In genomic region chr15:84762712-84763422, GRCm38 (mm10) we compare ENCODE assay signal across 23 mouse cellular contexts. TPM values are rescaled to one million over a fixed set of nuclear protein-coding genes. Genes with fewer than 3 reads are reported as not detected.
DNase-seq lines count a peak whose midpoint lies in the region; ATAC-seq and TF ChIP-seq lines count a peak whose summit lies in the region.
"Had no signal": no experiment of that assay in that cellular context is flagged by ENCODE, and none has a peak within 500 bp of the region (broad histone marks: within the 10 kb centered on the region; RNA-seq: fewer than 3 reads in every experiment).

No protein-coding gene starts in this region.

- no peak overlapping the region for H3K27ac ChIP-seq in kidney, embryonic 14.5 days (ENCODE audit: low read depth, low read length)
- H3K27ac ChIP-seq in hindbrain, embryonic 13.5 days: peak overlapping the region; percentile 72
- peak overlapping the region; percentile 49; the same call in 1 of the 2 replicates for H3K27ac ChIP-seq in midbrain, embryonic 14.5 days (replicated peaks; ENCODE audit: low read depth, low read length)
- H3K27ac ChIP-seq in liver, postnatal 0 days (ENCODE audit: low read depth): no peak overlapping the region
- H3K27ac ChIP-seq: forebrain, embryonic 13.5 days; heart, embryonic 13.5 days; limb, embryonic 13.5 days; liver, embryonic 14.5 days had no signal

- H3K4me2 ChIP-seq in kidney, embryonic 14.5 days (replicated peaks; ENCODE audit: low read depth, low read length): no peak overlapping the region
- no peak overlapping the region for H3K4me2 ChIP-seq in hindbrain, embryonic 13.5 days
- no peak overlapping the region for H3K4me2 ChIP-seq in midbrain, embryonic 14.5 days (ENCODE audit: low read length)
- H3K4me2 ChIP-seq in liver, postnatal 0 days (ENCODE audit: low read depth, low read length): no peak overlapping the region
- H3K4me2 ChIP-seq: forebrain, embryonic 13.5 days; heart, embryonic 13.5 days; limb, embryonic 13.5 days had no signal

- no peaks in the 10 kb centered on the region for H3K9me3 ChIP-seq in kidney, embryonic 14.5 days (ENCODE audit: control insufficient read depth, low read length)
- no peaks in the 10 kb centered on the region for H3K9me3 ChIP-seq in hindbrain, embryonic 13.5 days
- H3K9me3 ChIP-seq in midbrain, embryonic 14.5 days (ENCODE audit: control insufficient read depth, low read length): no peaks in the 10 kb centered on the region
- no peaks in the 10 kb centered on the region for H3K9me3 ChIP-seq in liver, postnatal 0 days (ENCODE audit: low read length)
- H3K9me3 ChIP-seq: forebrain, embryonic 13.5 days; heart, embryonic 13.5 days; limb, embryonic 13.5 days had no signal

- DNase-seq in kidney, postnatal 10 days: no peak
- DNase-seq in brain, embryonic 14.5 days (ENCODE audit: low read depth): peak; percentile 64
- DNase-seq in midbrain, embryonic 14.5 days: peak; percentile 73
- no peak for DNase-seq in liver, postnatal 0 days
- DNase-seq in testis, postnatal 10 days (ENCODE audit: low spot score): no peak
- DNase-seq in frontal cortex, adult 2 months (ENCODE audit: extremely low spot score in 1 of 2, low spot score in 1 of 2): no peak
- DNase-seq: adrenal gland, postnatal 25 days; cerebellum, adult 9-10 months; heart, postnatal 36 days; lung, postnatal 10 days; right cerebral cortex, postnatal 25 days; thymus, postnatal 25 days had no signal

- no peaks in the 10 kb centered on the region for H3K27me3 ChIP-seq in kidney, embryonic 14.5 days (ENCODE audit: control insufficient read depth, insufficient read depth, low read length)
- H3K27me3 ChIP-seq in hindbrain, embryonic 13.5 days: peaks cover 4% of the 10 kb centered on the region; the same call in 1 of the 2 replicates
- H3K27me3 ChIP-seq in midbrain, embryonic 14.5 days (ENCODE audit: control insufficient read depth, insufficient read depth, low read length): peaks cover 5% of the 10 kb centered on the region; the same call in 1 of the 2 replicates
- H3K27me3 ChIP-seq in liver, postnatal 0 days (ENCODE audit: insufficient read depth, low read length): no peaks in the 10 kb centered on the region
- H3K27me3 ChIP-seq: Patski had no signal

- ATAC-seq in kidney, embryonic 14.5 days (ENCODE audit: low FRiP score, low TSS enrichment): peak; percentile 37
- peak; percentile 57 for ATAC-seq in hindbrain, embryonic 13.5 days (ENCODE audit: low FRiP score)
- no peak for ATAC-seq in midbrain, embryonic 14.5 days (ENCODE audit: low FRiP score, low TSS enrichment)
- no peak for ATAC-seq in liver, postnatal 0 days
- ATAC-seq: activated CD4-positive, CD25-positive, alpha-beta regulatory T cell, adult 4 months; forebrain, embryonic 13.5 days; intestine, embryonic 16.5 days; Patski had no signal

- no peaks in the 10 kb centered on the region for H3K36me3 ChIP-seq in kidney, embryonic 14.5 days (ENCODE audit: control insufficient read depth, insufficient read depth, low read length)
- H3K36me3 ChIP-seq in hindbrain, embryonic 13.5 days: no peaks in the 10 kb centered on the region
- H3K36me3 ChIP-seq in midbrain, embryonic 14.5 days (ENCODE audit: control insufficient read depth, insufficient read depth, low read length): no peaks in the 10 kb centered on the region
- no peaks in the 10 kb centered on the region for H3K36me3 ChIP-seq in liver, postnatal 0 days (replicated peaks; ENCODE audit: insufficient read depth, low read length)
- H3K36me3 ChIP-seq: limb, embryonic 13.5 days had no signal

- no peak for TF ChIP-seq EP300 in liver, postnatal 0 days (IDR thresholded peaks at IDR 0.05; ENCODE audit: low read depth)

- H3K4me3 ChIP-seq in kidney, embryonic 14.5 days (ENCODE audit: low read length): no peak overlapping the region
- no peak overlapping the region for H3K4me3 ChIP-seq in hindbrain, embryonic 13.5 days
- no peak overlapping the region for H3K4me3 ChIP-seq in midbrain, embryonic 14.5 days (replicated peaks; ENCODE audit: low read depth, low read length)
- H3K4me3 ChIP-seq in liver, postnatal 0 days (ENCODE audit: low read depth, low read length): no peak overlapping the region
- H3K4me3 ChIP-seq: forebrain, embryonic 13.5 days; heart, embryonic 13.5 days; limb, embryonic 13.5 days; myocyte had no signal

- no peak for TF ChIP-seq POLR2A in brain, embryonic 14.5 days (IDR thresholded peaks at IDR 0.05; ENCODE audit: borderline replicate concordance, extremely low read depth, insufficient read depth, insufficient read length, poor library complexity, severe bottlenecking)

- 60% methylated on average over 8 of the region's 8 CpGs for WGBS in kidney, embryonic 14.5 days
- WGBS in hindbrain, embryonic 13.5 days: 38% methylated on average over 8 of the region's 8 CpGs
- WGBS in midbrain, embryonic 14.5 days: 39% methylated on average over 8 of the region's 8 CpGs
- WGBS in liver, postnatal 0 days (ENCODE audit: insufficient replicate concordance): 68% methylated on average over 8 of the region's 8 CpGs

- no peak overlapping the region for H3K9ac ChIP-seq in kidney, embryonic 14.5 days (ENCODE audit: low read depth, low read length)
- H3K9ac ChIP-seq in hindbrain, embryonic 13.5 days: 0 out of 2 replicates have a peak overlapping the region, but pooled peaks have one; percentile 35
- no peak overlapping the region for H3K9ac ChIP-seq in midbrain, embryonic 14.5 days (replicated peaks; ENCODE audit: low read length)
- no peak overlapping the region for H3K9ac ChIP-seq in liver, postnatal 0 days (replicated peaks)
- H3K9ac ChIP-seq: forebrain, embryonic 13.5 days; heart, embryonic 13.5 days; limb, embryonic 13.5 days; liver, embryonic 14.5 days had no signal

- no peak for TF ChIP-seq CTCF in brain, embryonic 14.5 days (IDR thresholded peaks at IDR 0.05; ENCODE audit: borderline replicate concordance, extremely low read depth, insufficient read depth, insufficient read length)
- no peak for TF ChIP-seq CTCF in liver, postnatal 0 days (IDR thresholded peaks at IDR 0.05; ENCODE audit: low read depth)

- peaks cover 6% of the 10 kb centered on the region; the same call in 1 of the 2 replicates for H3K4me1 ChIP-seq in kidney, embryonic 14.5 days (ENCODE audit: control insufficient read depth, insufficient read depth, low read length)
- peaks cover 27% of the 10 kb centered on the region for H3K4me1 ChIP-seq in hindbrain, embryonic 13.5 days (replicated peaks)
- H3K4me1 ChIP-seq in midbrain, embryonic 14.5 days (ENCODE audit: control insufficient read depth, insufficient read depth, low read length): peaks cover 10% of the 10 kb centered on the region
- H3K4me1 ChIP-seq in liver, postnatal 0 days (ENCODE audit: insufficient read depth): no peaks in the 10 kb centered on the region
- H3K4me1 ChIP-seq: forebrain, embryonic 13.5 days; heart, embryonic 13.5 days; limb, embryonic 13.5 days had no signal

RNA-seq across cellular contexts. Expression of gene Arhgap8, which starts 43.0 kb away (rescaled TPM):
- polyA plus RNA-seq in kidney, embryonic 14.5 days (2014; fragmentation: Nextera tagmentation; extraction: Ambion mirVana): 8.7 and 10.2 TPM in 2 replicates
- polyA plus RNA-seq in brain, embryonic 14.5 days (2012; rRNA removed): 0.44 and 0.81 TPM in 2 replicates
- polyA plus RNA-seq in hindbrain, embryonic 13.5 days (2015; fragmentation: Nextera tagmentation; extraction: Ambion mirVana): 1.0 TPM in 2 replicates
- 0.46 TPM in 1 of 2 replicates, not detected in the other for polyA plus RNA-seq in midbrain, embryonic 14.5 days (2014; fragmentation: Nextera tagmentation; extraction: Ambion mirVana)
- polyA plus RNA-seq in liver, postnatal 0 days (2015; fragmentation: Nextera tagmentation; extraction: Ambion mirVana): 0.19 and 0.58 TPM in 2 replicates
- polyA plus RNA-seq in frontal cortex, adult 2 months (2012; rRNA removed): 0.14 and 0.48 TPM in 2 replicates
- polyA plus RNA-seq: activated CD4-positive, CD25-positive, alpha-beta regulatory T cell, adult 4 months; C2C12; myocyte had no signal

Comparison
In these comparisons a context has a peak if more than half of its experiments do, and no peak if none do; other contexts are left out.
1. ATAC-seq: peak in kidney, embryonic 14.5 days (single experiment) and hindbrain, embryonic 13.5 days (single experiment); none in midbrain, embryonic 14.5 days (single experiment) and liver, postnatal 0 days (single experiment).
2. H3K27ac ChIP-seq: peak in hindbrain, embryonic 13.5 days (single experiment) and midbrain, embryonic 14.5 days (single experiment); none in kidney, embryonic 14.5 days (single experiment) and liver, postnatal 0 days (single experiment).
3. DNase-seq: peak in brain, embryonic 14.5 days (single experiment) and midbrain, embryonic 14.5 days (single experiment); none in kidney, postnatal 10 days (single experiment), liver, postnatal 0 days (single experiment), testis, postnatal 10 days (single experiment) and frontal cortex, adult 2 months (0 of 2).